Mouse (Mus musculus): ENCODE results near the gene Psmb4. TPM values are rescaled to one million over a fixed set of nuclear protein-coding genes. Genes with fewer than 3 reads are reported as not detected.

Psmb4 gene
- total and polyA plus RNA-seq, 3 experiments: 185 to 408 (median 273) TPM

GRCm38 (mm10) chr3:94852215-94852614, 34.5 kb downstream of the Psmb4 start:
- Histone ChIP-seq H3K9me3 (replicated peaks) (no peaks in the 10 kb centered on the region), H3K4me3 (ENCODE audit: low read depth, low read length) (no peak overlapping the region), H3K4me1 (ENCODE audit: insufficient read depth, low read depth, low read length) (peaks cover 28% of the 10 kb centered on the region), H3K27me3 (ENCODE audit: insufficient read depth, low read length) (no peaks in the 10 kb centered on the region), H3K36me3 (replicated peaks) (peaks cover 37% of the 10 kb centered on the region)
- no peak for ATAC-seq (ENCODE audit: extremely low read depth, insufficient number of reproducible peaks, low FRiP score, poor library complexity, severe bottlenecking)
- DNase-seq (ENCODE audit: low spot score): no peak
- TF ChIP-seq GATA2 (IDR thresholded peaks at IDR 0.05; ENCODE audit: borderline replicate concordance, low read depth, low read length) (no peak), GATA1 (IDR thresholded peaks at IDR 0.05; ENCODE audit: borderline replicate concordance, low read length) (no peak), TAL1 (conservative IDR thresholded peaks at IDR 0.05; ENCODE audit: low read depth, low read length) (no peak), CTCF (IDR thresholded peaks at IDR 0.05; ENCODE audit: low read depth, low read length) (no peak), POLR2AphosphoS5 (IDR thresholded peaks at IDR 0.05; ENCODE audit: insufficient replicate concordance, low read depth, low read length) (no peak)

DNA sequence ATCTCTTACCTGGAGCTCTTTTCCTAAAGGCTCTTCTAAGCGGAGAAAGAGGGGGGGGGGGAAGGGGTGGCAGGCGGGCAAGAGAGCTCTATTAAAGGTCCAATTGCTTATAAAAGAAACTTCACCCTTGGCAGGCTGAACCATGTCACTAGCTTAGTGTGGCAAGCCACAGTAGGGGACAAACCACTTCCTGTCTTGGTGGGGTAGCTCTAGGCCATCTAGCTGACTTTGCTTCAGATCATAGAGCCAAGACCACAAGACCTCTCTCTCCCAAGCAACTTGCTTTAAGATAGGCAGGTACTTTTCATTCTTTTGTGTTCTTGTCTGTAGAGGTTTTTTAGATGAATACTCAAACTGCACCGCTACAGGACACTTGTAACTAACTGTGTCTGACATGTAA, 35.0 kb downstream of the Psmb4 start:
- H3K9me3 ChIP-seq (replicated peaks): no peaks in the 10 kb centered on the region
- peaks cover 32% of the 10 kb centered on the region for H3K36me3 ChIP-seq (replicated peaks)
- peak; percentile 18 for DNase-seq (ENCODE audit: low spot score)
- no peak overlapping the region for H3K4me3 ChIP-seq (ENCODE audit: low read depth, low read length)
- no peaks in the 10 kb centered on the region for H3K27me3 ChIP-seq (ENCODE audit: insufficient read depth, low read length)
- 0 out of 2 replicates have a peak, but pooled peaks have one; percentile 51 for ATAC-seq (ENCODE audit: extremely low read depth, insufficient number of reproducible peaks, low FRiP score, poor library complexity, severe bottlenecking)
- TF ChIP-seq CTCF (IDR thresholded peaks at IDR 0.05; ENCODE audit: low read depth, low read length) (no peak), GATA1 (IDR thresholded peaks at IDR 0.05; ENCODE audit: borderline replicate concordance, low read length) (no peak), TAL1 (conservative IDR thresholded peaks at IDR 0.05; ENCODE audit: low read depth, low read length) (no peak), GATA2 (IDR thresholded peaks at IDR 0.05; ENCODE audit: borderline replicate concordance, low read depth, low read length) (no peak), POLR2AphosphoS5 (IDR thresholded peaks at IDR 0.05; ENCODE audit: insufficient replicate concordance, low read depth, low read length) (no peak)
- H3K4me1 ChIP-seq (ENCODE audit: insufficient read depth, low read depth, low read length): peaks cover 32% of the 10 kb centered on the region

DNA sequence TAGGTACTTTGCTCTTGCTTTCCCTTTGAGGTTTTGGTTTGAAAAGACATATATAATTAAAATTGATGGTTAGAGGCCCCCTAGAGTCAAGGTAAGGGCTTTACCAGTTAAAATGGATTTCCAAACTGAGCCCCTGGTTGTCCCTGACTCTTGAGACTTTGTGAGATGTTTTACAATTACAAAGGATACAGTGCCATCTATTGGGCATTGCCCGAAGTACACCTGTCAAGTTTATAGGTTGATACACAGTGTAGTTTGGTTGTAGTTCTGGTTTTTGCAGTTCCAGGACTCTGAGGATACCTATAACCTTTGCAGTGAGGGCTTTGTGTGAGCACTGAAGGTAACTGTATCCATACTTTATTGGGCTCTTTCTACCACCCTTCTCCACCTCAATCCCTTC, 37.4 kb downstream of the Psmb4 start:
- TF ChIP-seq GATA1 (IDR thresholded peaks at IDR 0.05; ENCODE audit: borderline replicate concordance, low read length) (no peak), CTCF (IDR thresholded peaks at IDR 0.05; ENCODE audit: low read depth, low read length) (peak; percentile 27; the same call in 1 of the 2 replicates)
- Histone ChIP-seq H3K27me3 (ENCODE audit: insufficient read depth, low read length) (no peaks in the 10 kb centered on the region), H3K9me3 (replicated peaks) (no peaks in the 10 kb centered on the region), H3K4me3 (ENCODE audit: low read depth, low read length) (no peak overlapping the region), H3K4me1 (ENCODE audit: insufficient read depth, low read depth, low read length) (peaks cover 39% of the 10 kb centered on the region), H3K36me3 (replicated peaks) (peaks cover 22% of the 10 kb centered on the region)
- DNase-seq (ENCODE audit: low spot score): no peak
- no peak for ATAC-seq (ENCODE audit: extremely low read depth, insufficient number of reproducible peaks, low FRiP score, poor library complexity, severe bottlenecking)

GRCm38 (mm10) chr3:94847382-94847781, 39.4 kb downstream of the Psmb4 start:
- Histone ChIP-seq H3K4me3 (ENCODE audit: low read depth, low read length) (no peak overlapping the region), H3K36me3 (replicated peaks) (peaks cover 18% of the 10 kb centered on the region), H3K4me1 (ENCODE audit: insufficient read depth, low read depth, low read length) (peaks cover 48% of the 10 kb centered on the region), H3K9me3 (replicated peaks) (no peaks in the 10 kb centered on the region), H3K27me3 (ENCODE audit: insufficient read depth, low read length) (no peaks in the 10 kb centered on the region)
- DNase-seq (ENCODE audit: low spot score) (no peak), ATAC-seq (ENCODE audit: extremely low read depth, insufficient number of reproducible peaks, low FRiP score, poor library complexity, severe bottlenecking) (no peak)
- no peak for TF ChIP-seq TAL1 (conservative IDR thresholded peaks at IDR 0.05; ENCODE audit: low read depth, low read length)

DNA sequence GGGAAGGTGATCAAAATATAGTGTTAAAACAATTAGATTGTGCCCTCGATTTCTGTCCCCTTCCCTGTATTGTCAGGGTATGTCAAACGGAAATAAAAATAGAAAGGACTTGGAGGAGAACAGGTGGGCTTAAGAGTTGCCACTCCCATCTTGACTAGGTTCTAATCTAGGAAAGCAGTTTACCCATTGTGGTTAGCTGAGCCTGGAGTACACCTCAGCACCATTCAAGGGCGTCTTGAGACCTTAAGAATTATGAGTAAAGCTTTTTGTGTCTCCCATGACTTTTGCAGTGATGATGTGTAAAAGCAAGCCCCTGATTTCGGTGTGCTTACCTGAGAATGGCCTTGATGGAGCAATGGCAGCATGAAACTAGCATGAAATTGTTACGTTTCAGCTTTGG, 47.7 kb downstream of the Psmb4 start:
- peaks cover 43% of the 10 kb centered on the region for H3K4me1 ChIP-seq (ENCODE audit: insufficient read depth, low read depth, low read length)
- H3K27me3 ChIP-seq (ENCODE audit: insufficient read depth, low read length): no peaks in the 10 kb centered on the region
- DNase-seq (ENCODE audit: low spot score) (no peak), ATAC-seq (ENCODE audit: extremely low read depth, insufficient number of reproducible peaks, low FRiP score, poor library complexity, severe bottlenecking) (no peak)
- H3K4me3 ChIP-seq (ENCODE audit: low read depth, low read length): no peak overlapping the region; the same call in 1 of the 2 replicates
- TF ChIP-seq TAL1 (conservative IDR thresholded peaks at IDR 0.05; ENCODE audit: low read depth, low read length): peak; percentile 30; the same call in 1 of the 2 replicates
- TF ChIP-seq GATA2 (IDR thresholded peaks at IDR 0.05; ENCODE audit: borderline replicate concordance, low read depth, low read length): no peak
- no peaks in the 10 kb centered on the region for H3K9me3 ChIP-seq (replicated peaks)
- H3K36me3 ChIP-seq (replicated peaks): peaks cover 14% of the 10 kb centered on the region

DNA sequence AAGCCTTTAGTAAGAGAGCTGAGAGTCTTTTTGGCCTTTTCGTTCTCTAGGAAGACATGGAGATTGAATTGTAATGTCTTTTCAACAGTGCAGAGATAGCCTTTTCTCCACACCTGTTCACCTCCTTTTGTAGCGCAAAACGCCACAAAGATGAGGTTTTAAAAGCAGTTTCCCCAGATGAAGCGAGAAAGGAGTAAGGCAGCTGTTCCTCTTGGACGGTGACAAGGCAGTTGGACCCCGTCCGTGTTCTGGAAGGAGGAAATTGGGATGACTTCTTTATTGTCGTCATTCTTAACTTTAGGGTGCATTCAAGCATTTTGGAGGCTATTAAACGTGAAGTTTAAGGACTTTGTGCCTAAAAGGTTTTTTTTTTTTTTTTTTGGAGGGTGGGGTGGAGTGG, 48.1 kb downstream of the Psmb4 start:
- DNase-seq (ENCODE audit: low spot score) (no peak), ATAC-seq (ENCODE audit: extremely low read depth, insufficient number of reproducible peaks, low FRiP score, poor library complexity, severe bottlenecking) (no peak)
- peaks cover 39% of the 10 kb centered on the region for H3K4me1 ChIP-seq (ENCODE audit: insufficient read depth, low read depth, low read length)
- no peaks in the 10 kb centered on the region for H3K9me3 ChIP-seq (replicated peaks)
- peak overlapping the region; percentile 79 for H3K4me3 ChIP-seq (ENCODE audit: low read depth, low read length)
- TF ChIP-seq TAL1 (conservative IDR thresholded peaks at IDR 0.05; ENCODE audit: low read depth, low read length) (no peak), GATA2 (IDR thresholded peaks at IDR 0.05; ENCODE audit: borderline replicate concordance, low read depth, low read length) (no peak), GATA1 (IDR thresholded peaks at IDR 0.05; ENCODE audit: borderline replicate concordance, low read length) (no peak), CTCF (IDR thresholded peaks at IDR 0.05; ENCODE audit: low read depth, low read length) (no peak), POLR2AphosphoS5 (IDR thresholded peaks at IDR 0.05; ENCODE audit: insufficient replicate concordance, low read depth, low read length) (no peak)
- H3K27me3 ChIP-seq (ENCODE audit: insufficient read depth, low read length): no peaks in the 10 kb centered on the region
- peaks cover 11% of the 10 kb centered on the region for H3K36me3 ChIP-seq (replicated peaks)

DNA sequence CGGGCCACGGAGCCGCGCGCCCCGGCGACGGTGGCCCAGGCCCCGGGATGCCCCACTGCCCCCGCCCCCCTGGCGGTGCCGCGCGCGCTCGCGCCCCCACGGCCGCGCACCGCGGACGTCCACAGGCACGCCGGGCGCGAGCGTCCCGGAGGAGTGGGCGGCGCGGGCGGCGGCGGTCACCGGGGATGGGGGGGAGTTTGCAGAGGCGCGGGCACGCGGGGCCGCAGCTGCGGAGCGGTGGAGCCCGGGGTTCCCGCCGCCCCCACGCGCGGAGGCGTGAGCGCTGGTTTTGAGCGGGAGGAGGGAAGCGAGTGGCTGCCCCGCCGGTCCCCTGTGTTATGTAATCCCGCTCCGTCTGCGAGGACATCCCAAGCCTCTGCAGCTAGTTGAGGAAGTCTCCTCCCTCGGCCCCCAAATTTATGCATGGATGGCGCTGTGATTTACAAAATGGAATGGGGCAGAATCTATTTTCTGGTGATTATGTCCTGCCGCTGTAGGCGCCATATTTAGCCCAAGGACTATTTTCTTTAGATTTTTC, 48.7 kb downstream of the Psmb4 start:
- ATAC-seq (ENCODE audit: extremely low read depth, insufficient number of reproducible peaks, low FRiP score, poor library complexity, severe bottlenecking): no peak
- Histone ChIP-seq H3K36me3 (replicated peaks) (peaks cover 10% of the 10 kb centered on the region), H3K9me3 (replicated peaks) (no peaks in the 10 kb centered on the region), H3K4me3 (ENCODE audit: low read depth, low read length) (peak overlapping the region; percentile 79), H3K4me1 (ENCODE audit: insufficient read depth, low read depth, low read length) (peaks cover 36% of the 10 kb centered on the region), H3K27me3 (ENCODE audit: insufficient read depth, low read length) (no peaks in the 10 kb centered on the region; the same call in 1 of the 2 replicates)
- no peak for TF ChIP-seq POLR2AphosphoS5 (IDR thresholded peaks at IDR 0.05; ENCODE audit: insufficient replicate concordance, low read depth, low read length)
- no peak for TF ChIP-seq CTCF (IDR thresholded peaks at IDR 0.05; ENCODE audit: low read depth, low read length)
- TF ChIP-seq GATA1 (IDR thresholded peaks at IDR 0.05; ENCODE audit: borderline replicate concordance, low read length): no peak
- no peak for TF ChIP-seq GATA2 (IDR thresholded peaks at IDR 0.05; ENCODE audit: borderline replicate concordance, low read depth, low read length)
- no peak for TF ChIP-seq TAL1 (conservative IDR thresholded peaks at IDR 0.05; ENCODE audit: low read depth, low read length)
- DNase-seq (ENCODE audit: low spot score): peak; percentile 81
